Mouse (Mus musculus): Measurements from ENCODE around the gene Rgs9bp.

- TF ChIP-seq POLR2A (IDR thresholded peaks at IDR 0.05; ENCODE audit: borderline replicate concordance, extremely low read depth, insufficient read depth, insufficient read length, poor library complexity, severe bottlenecking) (no peak), CTCF (IDR thresholded peaks at IDR 0.05; ENCODE audit: borderline replicate concordance, extremely low read depth, insufficient read depth, insufficient read length) (no peak)
Observed at GRCm38 (mm10) chr7:35556205-35556603, 29.2 kb downstream of the Rgs9bp start, which contains the start of gene Nudt19.
